Mouse (Mus musculus) heart, adult 18-20 months (tissue): ENCODE measurements around the gene Tmem218. TPM values are rescaled to one million over a fixed set of nuclear protein-coding genes. Genes with fewer than 3 reads are reported as not detected.

Experiments used
- DNase-seq, 2 experiments: peaks; one replicate each; pipeline ENCODE4 v3.0.0; 2021 to 2022; ENCODE audit warnings: mixed read lengths in 1 of 2
- total RNA-seq, 2 experiments: library from RNA; stranded (reverse); gene quantifications; 2 replicates each; pipeline ENCODE4 v1.2.3; 2021

The Tmem218 gene
- total RNA-seq, 2 experiments from 2014 or later, result 7.6 to 8.3 TPM

GRCm38 (mm10) chr9:37232201-37233195 is 24.5 kb downstream of the Tmem218 start:
- DNase-seq, result no peak

- DNase-seq, result peak in 1 of 2 experiments; percentile 35
These were observed 28.1 kb downstream of the Tmem218 start for GRCm38 (mm10) chr9:37235951-37236737.

GRCm38 (mm10) chr9:37242764-37243163 is 34.7 kb downstream of the Tmem218 start:
- no peak for DNase-seq

- no peak for DNase-seq
These were observed 36.6 kb downstream of the Tmem218 start for GRCm38 (mm10) chr9:37244600-37244999.

GRCm38 (mm10) chr9:37245404-37245803 is 37.4 kb downstream of the Tmem218 start:
- no peak for DNase-seq

- DNase-seq, result no peak
These were observed 37.8 kb downstream of the Tmem218 start for GRCm38 (mm10) chr9:37245810-37246209.

- peak; percentile 53 to 73 for DNase-seq
These were observed 39.4 kb downstream of the Tmem218 start for GRCm38 (mm10) chr9:37247429-37247828.

GRCm38 (mm10) chr9:37248381-37248906 is 40.4 kb downstream of the Tmem218 start:
- DNase-seq, result no peak

- no peak for DNase-seq
These were observed 42.0 kb downstream of the Tmem218 start for GRCm38 (mm10) chr9:37249976-37250375.

GRCm38 (mm10) chr9:37250631-37251030 is 42.6 kb downstream of the Tmem218 start:
- no peak for DNase-seq

GRCm38 (mm10) chr9:37254531-37255110 is 46.6 kb downstream of the Tmem218 start:
- DNase-seq, result no peak

- peak; percentile 78 for DNase-seq
These were observed 47.3 kb downstream of the Tmem218 start, which contains the start of gene Slc37a2 for GRCm38 (mm10) chr9:37255149-37255888. Slc37a2 (minus strand) TSS chr9:37255738.

GRCm38 (mm10) chr9:37255889-37256225 is 47.8 kb downstream of the Tmem218 start:
- DNase-seq, result peak; percentile 48 to 69

- no peak for DNase-seq
These were observed 58.6 kb downstream of the Tmem218 start for GRCm38 (mm10) chr9:37266622-37267021.

Other genes with a start within 250 kb of the Tmem218 start
- gene Pknox2, start 60.8 kb upstream of the Tmem218 start, total RNA-seq, result 10 to 100 TPM in 1 of 2 experiments, 1 to 10 TPM in 1; 6.8 to 10.0 TPM
- 1 to 10 TPM; 2.4 to 3.1 TPM for gene Slc37a2, start 47.5 kb downstream of the Tmem218 start, total RNA-seq
- 1 to 10 TPM; 1.5 to 2.1 TPM for gene Ccdc15, start 140.2 kb downstream of the Tmem218 start, total RNA-seq
- under 1 TPM in 1 of 2 experiments, not detected in 1; 0.08 TPM for gene Hepacam, start 159.1 kb downstream of the Tmem218 start, total RNA-seq
- gene Robo4, start 193.7 kb downstream of the Tmem218 start, total RNA-seq, result 10 to 100 TPM; 27.9 to 38.3 TPM
- not detected for gene Robo3, start 225.0 kb downstream of the Tmem218 start, total RNA-seq